In the genomic region with DNA sequence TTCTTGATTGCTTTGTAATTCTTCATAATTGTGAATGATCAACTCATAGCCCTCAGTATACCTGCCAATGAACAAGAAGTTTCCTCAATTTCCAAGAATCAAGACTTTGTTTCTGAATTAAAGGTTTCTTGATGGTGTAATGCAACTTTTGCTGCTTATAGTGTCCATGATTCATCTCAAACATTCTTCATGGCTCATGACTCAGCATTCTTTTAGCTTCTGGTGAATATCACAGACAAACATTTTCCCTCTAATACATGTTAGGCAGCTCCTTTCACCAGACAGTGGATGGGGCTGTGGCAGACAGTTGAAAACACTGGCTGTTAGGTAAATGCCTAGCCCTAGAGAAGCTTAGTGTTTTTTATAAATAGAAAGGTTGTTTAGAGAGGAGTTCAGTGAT, we compare ENCODE assay signal across 35 mouse cellular contexts.
DNase-seq lines count a peak whose midpoint lies in the region; ATAC-seq lines count a peak whose summit lies in the region.
"Had no signal": no experiment of that assay in that cellular context is flagged by ENCODE, and none has a peak within 500 bp of the region (broad histone marks: within the 10 kb centered on the region; RNA-seq: fewer than 3 reads in every experiment).

No protein-coding gene starts in this region.

- no peaks in the 10 kb centered on the region for H3K9me3 ChIP-seq in kidney, embryonic 15.5 days (replicated peaks)
- H3K9me3 ChIP-seq: embryonic facial prominence, embryonic 15.5 days; forebrain, embryonic 10.5 days; forebrain, embryonic 13.5 days; heart, embryonic 12.5 days; heart, embryonic 15.5 days; hindbrain, embryonic 10.5 days; hindbrain, embryonic 13.5 days had no signal

- no peak overlapping the region for H3K27ac ChIP-seq in kidney, embryonic 15.5 days
- H3K27ac ChIP-seq: embryonic facial prominence, embryonic 15.5 days; forebrain, embryonic 10.5 days; forebrain, embryonic 13.5 days; gastrocnemius, adult 2 months; heart, embryonic 15.5 days; hindbrain, embryonic 10.5 days; hindbrain, embryonic 13.5 days; hindbrain, postnatal 0 days had no signal

- H3K4me3 ChIP-seq in kidney, embryonic 15.5 days (replicated peaks), result no peak overlapping the region
- H3K4me3 ChIP-seq: embryonic facial prominence, embryonic 15.5 days; erythroblast, embryonic 14.5 days; forebrain, embryonic 10.5 days; forebrain, embryonic 13.5 days; gastrocnemius, adult 2 months; heart, embryonic 12.5 days; heart, embryonic 15.5 days; hindbrain, embryonic 10.5 days; hindbrain, embryonic 13.5 days had no signal

- no peak for ATAC-seq in kidney, embryonic 15.5 days (replicated peaks; ENCODE audit: low FRiP score)
- ATAC-seq: activated CD4-positive, CD25-positive, alpha-beta regulatory T cell, adult 4 months; forebrain, embryonic 13.5 days; forebrain, embryonic 16.5 days; hindbrain, postnatal 0 days; inflammation-experienced regulatory T-cells, adult 6 months; intestine, embryonic 16.5 days had no signal

- H3K9ac ChIP-seq in kidney, embryonic 15.5 days, result no peak overlapping the region
- H3K9ac ChIP-seq: embryonic facial prominence, embryonic 15.5 days; forebrain, embryonic 13.5 days; heart, embryonic 12.5 days; heart, embryonic 15.5 days; hindbrain, embryonic 13.5 days had no signal

- H3K27me3 ChIP-seq in kidney, embryonic 15.5 days, result no peaks in the 10 kb centered on the region
- H3K27me3 ChIP-seq: CH12.LX; embryonic facial prominence, embryonic 15.5 days; forebrain, embryonic 13.5 days; heart, embryonic 12.5 days; heart, embryonic 15.5 days; hindbrain, embryonic 13.5 days had no signal

- no peaks in the 10 kb centered on the region for H3K4me1 ChIP-seq in kidney, embryonic 15.5 days
- H3K4me1 ChIP-seq: embryonic facial prominence, embryonic 15.5 days; forebrain, embryonic 13.5 days; heart, embryonic 12.5 days; heart, embryonic 15.5 days; hindbrain, embryonic 10.5 days; hindbrain, embryonic 13.5 days had no signal

- H3K36me3 ChIP-seq in kidney, embryonic 15.5 days, result no peaks in the 10 kb centered on the region
- H3K36me3 ChIP-seq: embryonic facial prominence, embryonic 15.5 days; forebrain, embryonic 10.5 days; G1E; heart, embryonic 12.5 days; heart, embryonic 15.5 days; hindbrain, embryonic 10.5 days; hindbrain, embryonic 13.5 days had no signal

- H3K4me2 ChIP-seq in kidney, embryonic 15.5 days, result no peak overlapping the region
- H3K4me2 ChIP-seq: embryonic facial prominence, embryonic 15.5 days; forebrain, embryonic 13.5 days; heart, embryonic 12.5 days; heart, embryonic 15.5 days; hindbrain, embryonic 13.5 days had no signal

- DNase-seq in 3134 (ENCODE audit: extremely low read depth, insufficient read length, low spot score) (peak; percentile 23), 3T3-L1 (ENCODE audit: low read depth, low spot score) (peak; percentile 81), adipocyte (ENCODE audit: low spot score) (peak; percentile 11)
- peak; percentile 30 for DNase-seq in fibroblast of lung, adult 2 months (ENCODE audit: low read depth)
- no peak for DNase-seq in layer of hippocampus, adult 18-20 months (ENCODE audit: low spot score in 2 of 2)
- no peak for DNase-seq in thymus, postnatal 10 days (ENCODE audit: low spot score in 2 of 2)
- DNase-seq: adrenal gland, postnatal 10 days; B cell, adult 2 months; cerebellum, adult 11-12 months; cerebellum, adult 8-10 months; cerebellum, postnatal 10 days; cerebellum, postnatal 36 days; embryo, embryonic 11 days; gastrocnemius, adult 2 months; gastrocnemius, postnatal 14 days; heart, adult 11 months; heart, postnatal 10 days; heart, postnatal 36 days; kidney, adult 18-20 months had no signal

Comparison
In these comparisons a context has a peak if more than half of its experiments do, and no peak if none do; other contexts are left out.
1. DNase-seq: peak in 3134 (single experiment), 3T3-L1 (single experiment), adipocyte (single experiment) and fibroblast of lung, adult 2 months (single experiment); none in layer of hippocampus, adult 18-20 months (0 of 2) and thymus, postnatal 10 days (0 of 2).